Mouse (Mus musculus): Measurements from ENCODE around the gene Olfr33. TPM values are rescaled to one million over a fixed set of nuclear protein-coding genes. Genes with fewer than 3 reads are reported as not detected.

Gene Olfr33
- polyA plus RNA-seq (2012; rRNA removed) = not detected in 2 replicates

- DNase-seq (ENCODE audit: low spot score) = no peak
Observed at GRCm38 (mm10) chr7:102718970-102719369, at the start of gene Olfr33. Gene Olfr33 (minus strand): TSS chr7:102719070.

GRCm38 (mm10) chr7:102759266-102759665 is 40.4 kb upstream of the Olfr33 start, which contains the start of the genes Olfr560 and Olfr78:
Gene Olfr560 (minus strand): TSS chr7:102759366.
Gene Olfr78 (minus strand): TSS chr7:102759471.
- DNase-seq (ENCODE audit: low spot score) = no peak

- DNase-seq (ENCODE audit: low spot score) = no peak
Observed at GRCm38 (mm10) chr7:102752086-102752485, 33.2 kb upstream of the Olfr33 start.

GRCm38 (mm10) chr7:102737705-102738104 is 18.8 kb upstream of the Olfr33 start:
- DNase-seq (ENCODE audit: low spot score) = no peak

- no peak for DNase-seq (ENCODE audit: low spot score)
Observed at GRCm38 (mm10) chr7:102733793-102734192, 14.9 kb upstream of the Olfr33 start.

GRCm38 (mm10) chr7:102727391-102727790 is 8.5 kb upstream of the Olfr33 start, which contains the start of gene Olfr559:
Gene Olfr559 (minus strand): TSS chr7:102727491.
- no peak for DNase-seq (ENCODE audit: low spot score)

- no peak for DNase-seq (ENCODE audit: low spot score)
Observed at GRCm38 (mm10) chr7:102701915-102702314, 17.0 kb downstream of the Olfr33 start, which contains the start of gene Olfr558. Gene Olfr558 (plus strand): TSS chr7:102702215.

DNA sequence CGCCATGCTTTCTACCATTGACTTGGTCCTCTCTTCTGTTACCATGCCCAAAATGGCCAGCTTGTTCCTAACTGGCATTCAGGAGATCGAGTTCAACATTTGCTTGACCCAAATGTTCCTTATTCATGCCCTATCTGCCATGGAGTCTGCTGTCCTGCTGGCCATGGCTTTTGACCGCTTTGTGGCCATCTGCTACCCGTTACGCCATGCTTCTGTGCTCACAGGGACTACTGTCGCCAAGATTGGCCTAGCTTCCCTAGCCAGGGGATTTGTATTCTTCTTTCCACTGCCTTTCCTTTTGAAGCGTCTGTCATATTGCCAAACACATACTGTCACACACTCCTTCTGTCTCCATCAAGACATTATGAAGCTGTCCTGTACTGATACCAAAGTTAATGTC is 20.4 kb downstream of the Olfr33 start:
- no peak for DNase-seq (ENCODE audit: low spot score)

DNA sequence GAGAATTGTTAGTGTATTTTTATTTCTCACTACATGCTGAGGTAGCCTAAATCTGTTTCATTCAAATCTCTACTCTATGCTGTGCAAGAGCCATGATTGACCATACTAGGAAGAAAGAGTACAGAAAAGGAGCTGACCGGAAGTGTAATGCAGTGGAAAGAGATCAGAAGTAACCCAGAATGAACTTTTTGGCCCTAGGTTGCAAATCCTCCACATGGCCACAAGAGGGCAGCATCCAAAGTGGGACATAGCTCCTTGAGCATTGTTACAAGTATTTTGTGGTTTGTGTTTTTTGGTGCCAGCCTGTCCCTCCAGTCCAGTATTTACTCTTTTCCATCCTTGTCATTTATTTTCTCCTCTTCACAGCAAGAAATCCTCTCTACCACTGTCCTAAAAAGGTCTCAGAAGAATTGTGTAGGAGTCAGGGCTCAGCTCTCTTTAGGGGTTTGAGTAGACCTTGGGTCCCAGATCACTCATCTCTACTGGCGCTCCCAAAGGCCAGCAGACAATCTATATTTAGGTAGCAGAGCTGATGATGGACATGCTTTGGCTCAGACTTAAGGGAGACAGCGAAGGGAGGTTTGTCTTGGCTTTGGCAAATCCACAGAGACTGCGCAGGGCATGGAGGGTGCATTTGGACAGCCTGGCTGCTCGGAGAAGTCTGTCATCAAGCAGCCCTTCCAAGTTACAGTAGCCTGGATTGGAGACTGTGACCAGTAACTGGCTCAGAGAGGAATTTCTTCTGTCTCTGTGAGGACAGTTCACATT is 23.3 kb downstream of the Olfr33 start, which contains the start of gene Olfr557:
Olfr557 (plus strand) TSS at position 553 of the 768 bp plus-strand sequence.
- no peak for DNase-seq (ENCODE audit: low spot score)

- DNase-seq (ENCODE audit: low spot score) = peak; percentile 82
Observed at GRCm38 (mm10) chr7:102686944-102687501, 31.8 kb downstream of the Olfr33 start, which contains the start of gene Trim68. Gene Trim68 (minus strand): TSS chr7:102687327.

- no peak for DNase-seq (ENCODE audit: low spot score)
Observed at GRCm38 (mm10) chr7:102681916-102682315, 37.0 kb downstream of the Olfr33 start.

DNA sequence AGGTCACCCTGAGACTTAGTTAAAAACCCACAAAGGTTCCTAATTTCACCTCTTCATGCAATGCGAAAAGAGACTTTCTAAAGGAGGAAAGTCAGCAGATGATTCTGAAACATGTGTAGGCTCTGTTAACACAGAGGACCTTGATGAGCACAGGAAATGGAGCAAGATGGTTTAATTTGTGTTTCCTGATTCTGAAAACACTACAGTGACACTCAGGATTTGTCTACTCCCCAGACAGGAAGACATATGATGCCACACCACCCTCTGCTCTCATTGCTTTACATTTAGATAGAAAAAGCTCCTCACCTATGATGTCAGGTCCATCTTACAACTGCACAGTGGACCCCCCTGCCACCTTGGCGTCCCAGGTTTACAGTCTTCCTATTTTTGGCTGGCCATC is 42.6 kb downstream of the Olfr33 start:
- DNase-seq (ENCODE audit: low spot score) = no peak

GRCm38 (mm10) chr7:102665378-102665777 is 53.5 kb downstream of the Olfr33 start:
- DNase-seq (ENCODE audit: low spot score) = no peak

DNA sequence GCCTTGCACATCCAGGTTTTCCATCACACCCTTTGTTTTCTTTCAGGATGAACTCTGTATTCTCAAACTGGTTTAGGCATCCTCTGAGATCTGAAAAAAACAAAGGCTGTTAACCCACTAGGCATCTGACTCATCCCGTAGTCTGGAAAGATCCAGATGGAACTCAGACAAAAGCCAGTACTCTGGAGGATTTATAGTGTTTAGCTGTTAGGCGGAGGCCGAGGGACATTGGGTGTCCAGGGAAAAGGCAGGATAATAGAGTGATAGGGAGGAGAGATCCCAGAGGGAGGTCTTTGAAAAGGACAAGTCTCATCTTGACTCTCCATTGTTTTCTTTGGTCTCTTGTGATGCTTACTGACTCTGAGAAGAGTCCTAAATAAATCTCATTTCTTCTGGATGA is 54.3 kb downstream of the Olfr33 start, which contains the start of gene Olfr556:
Olfr556 (plus strand) TSS at position 301 of the 400 bp plus-strand sequence.
- DNase-seq (ENCODE audit: low spot score) = no peak

Other genes starting within 250 kb of the Olfr33 start
- gene Olfr543, start 237.4 kb downstream of the Olfr33 start, polyA plus RNA-seq (2012; rRNA removed) = not detected in 2 replicates
- not detected in 2 replicates for gene Olfr544, start 230.8 kb downstream of the Olfr33 start, polyA plus RNA-seq (2012; rRNA removed)
- gene Olfr545, start 219.5 kb downstream of the Olfr33 start, polyA plus RNA-seq (2012; rRNA removed) = not detected in 2 replicates
- gene Olfr547, start 184.3 kb downstream of the Olfr33 start, polyA plus RNA-seq (2012; rRNA removed) = not detected in 2 replicates
- gene Olfr548-ps1, start 178.2 kb downstream of the Olfr33 start, polyA plus RNA-seq (2012; rRNA removed) = not detected in 2 replicates
- gene Olfr549, start 169.2 kb downstream of the Olfr33 start, polyA plus RNA-seq (2012; rRNA removed) = not detected in 2 replicates
- 12.9 and 14.2 TPM in 2 replicates for gene Trim21, start 153.6 kb downstream of the Olfr33 start, polyA plus RNA-seq (2012; rRNA removed)
- gene Olfr550, start 147.6 kb downstream of the Olfr33 start, polyA plus RNA-seq (2012; rRNA removed) = not detected in 2 replicates
- not detected in 2 replicates for gene Olfr551, start 127.2 kb downstream of the Olfr33 start, polyA plus RNA-seq (2012; rRNA removed)
- gene Olfr552, start 121.3 kb downstream of the Olfr33 start, polyA plus RNA-seq (2012; rRNA removed) = not detected in 2 replicates
- gene Olfr553, start 100.9 kb downstream of the Olfr33 start, polyA plus RNA-seq (2012; rRNA removed) = not detected in 2 replicates
- gene Olfr554, start 80.6 kb downstream of the Olfr33 start, polyA plus RNA-seq (2012; rRNA removed) = not detected in 2 replicates
- not detected in 2 replicates for gene Olfr555, start 60.2 kb downstream of the Olfr33 start, polyA plus RNA-seq (2012; rRNA removed)
- gene Olfr556, start 54.2 kb downstream of the Olfr33 start, polyA plus RNA-seq (2012; rRNA removed) = not detected in 2 replicates
- gene Trim68, start 31.7 kb downstream of the Olfr33 start, polyA plus RNA-seq (2012; rRNA removed) = 75.3 and 99.1 TPM in 2 replicates
- not detected in 2 replicates for gene Olfr557, start 23.2 kb downstream of the Olfr33 start, polyA plus RNA-seq (2012; rRNA removed)
- gene Olfr558, start 16.9 kb downstream of the Olfr33 start, polyA plus RNA-seq (2012; rRNA removed) = 1.3 and 1.4 TPM in 2 replicates
- not detected in 2 replicates for gene Olfr559, start 8.4 kb upstream of the Olfr33 start, polyA plus RNA-seq (2012; rRNA removed)
- 0.03 TPM in 1 of 2 replicates, not detected in the other for gene Olfr560, start 40.3 kb upstream of the Olfr33 start, polyA plus RNA-seq (2012; rRNA removed)
- 1.0 and 1.4 TPM in 2 replicates for gene Olfr78, start 40.4 kb upstream of the Olfr33 start, polyA plus RNA-seq (2012; rRNA removed)
- gene Olfr561, start 52.2 kb upstream of the Olfr33 start, polyA plus RNA-seq (2012; rRNA removed) = not detected in 2 replicates
- gene Olfr564, start 84.4 kb upstream of the Olfr33 start, polyA plus RNA-seq (2012; rRNA removed) = not detected in 2 replicates
- gene Olfr566, start 139.7 kb upstream of the Olfr33 start, polyA plus RNA-seq (2012; rRNA removed) = not detected in 2 replicates
- gene Olfr568, start 158.1 kb upstream of the Olfr33 start, polyA plus RNA-seq (2012; rRNA removed) = not detected in 2 replicates
- gene Olfr569, start 171.8 kb upstream of the Olfr33 start, polyA plus RNA-seq (2012; rRNA removed) = not detected in 2 replicates
- not detected in 2 replicates for gene Olfr570, start 175.5 kb upstream of the Olfr33 start, polyA plus RNA-seq (2012; rRNA removed)
- not detected in 2 replicates for gene Olfr571, start 198.5 kb upstream of the Olfr33 start, polyA plus RNA-seq (2012; rRNA removed)
- gene Olfr572, start 205.3 kb upstream of the Olfr33 start, polyA plus RNA-seq (2012; rRNA removed) = not detected in 2 replicates
- not detected in 2 replicates for gene Olfr573-ps1, start 223.5 kb upstream of the Olfr33 start, polyA plus RNA-seq (2012; rRNA removed)
- gene Olfr574, start 229.4 kb upstream of the Olfr33 start, polyA plus RNA-seq (2012; rRNA removed) = not detected in 2 replicates
- not detected in 2 replicates for gene Olfr575, start 239.7 kb upstream of the Olfr33 start, polyA plus RNA-seq (2012; rRNA removed)
- gene Olfr576, start 243.6 kb upstream of the Olfr33 start, polyA plus RNA-seq (2012; rRNA removed) = not detected in 2 replicates